Mouse (Mus musculus) embryonic facial prominence, embryonic 13.5 days (tissue): ENCODE measurements around the gene Gm10271. TPM values are rescaled to one million over a fixed set of nuclear protein-coding genes. Genes with fewer than 3 reads are reported as not detected.

Source experiments
- ATAC-seq: fragments of 200-750 bp; cut with Nextera tagmentation; 2 replicates; pipeline ENCODE4 v1.8.0; 2017; ENCODE audit warnings: low read depth; ENCODE audit not compliant: insufficient number of reproducible peaks, insufficient read depth, low FRiP score, low TSS enrichment
- H3K27ac ChIP-seq: fragments of 300-500 bp; sonication (generic); 2 replicates; pipeline ENCODE4 v1.5.1; 2015; ENCODE audit warnings: moderate library complexity, mild to moderate bottlenecking, inconsistent platforms
- H3K27me3 ChIP-seq: fragments of 300-500 bp; sonication (generic); 2 replicates; pipeline ENCODE4 v1.6.1; 2015; ENCODE audit warnings: mild to moderate bottlenecking, inconsistent platforms
- H3K36me3 ChIP-seq: fragments of 300-500 bp; sonication (generic); 2 replicates; pipeline ENCODE4 v1.6.1; 2015; ENCODE audit warnings: mild to moderate bottlenecking, inconsistent platforms
- H3K4me1 ChIP-seq: fragments of 300-500 bp; sonication (generic); 2 replicates; pipeline ENCODE4 v1.6.1; 2015; ENCODE audit warnings: inconsistent platforms
- H3K4me2 ChIP-seq: fragments of 300-500 bp; sonication (generic); 2 replicates; pipeline ENCODE4 v1.6.1; 2015; ENCODE audit warnings: moderate library complexity, mild to moderate bottlenecking, inconsistent platforms
- H3K4me3 ChIP-seq: fragments of 300-500 bp; sonication (generic); 2 replicates; pipeline ENCODE4 v1.5.1; 2015; ENCODE audit warnings: mild to moderate bottlenecking, inconsistent platforms
- H3K9ac ChIP-seq: fragments of 300-500 bp; sonication (generic); 2 replicates; pipeline ENCODE4 v1.6.1; 2015; ENCODE audit warnings: mild to moderate bottlenecking, inconsistent platforms
- H3K9me3 ChIP-seq: fragments of 300-500 bp; sonication (generic); 2 replicates; pipeline ENCODE4 v1.6.1; 2016; ENCODE audit warnings: inconsistent platforms
- WGBS: fragments of 180-500 bp; shearing (Covaris S2); methylation state at CpG from one replicate; pipeline ENCODE4 v1.1.7; 2015; ENCODE audit warnings: mixed read lengths; 5-methylcytosine and 5-hydroxymethylcytosine counted together
- polyA plus RNA-seq: library from polyadenylated mRNA; unstranded; fragments of >200 nt; fragmentation: Nextera tagmentation; extraction: Ambion mirVana; gene quantifications from 2 replicates; pipeline ENCODE4 v1.2.1, GENCODE M21; 2015

Gm10271 gene
- not detected in 2 replicates for polyA plus RNA-seq

DNA sequence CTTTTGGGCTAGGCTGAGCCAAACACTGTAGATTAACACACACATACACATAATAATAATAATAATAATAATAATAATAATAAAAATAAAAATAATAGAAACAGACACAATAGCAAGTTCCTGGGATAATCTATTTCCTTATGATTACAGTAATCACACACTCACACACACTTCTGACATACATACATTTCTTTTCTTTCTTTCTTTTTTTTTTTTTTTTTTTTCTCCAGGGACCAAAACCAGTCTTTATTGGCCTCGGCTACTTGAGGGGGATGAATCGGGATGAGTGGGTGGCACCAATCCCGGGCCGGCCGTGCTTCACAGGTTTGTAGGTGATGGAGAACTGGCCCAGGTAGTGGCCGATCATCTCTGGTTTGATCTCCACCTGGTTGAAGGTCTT, at the start of gene Gm10271:
Gene Gm10271 (minus strand): TSS at position 101 of the 400 bp plus-strand sequence.
- WGBS, result 92% methylated on average over 6 of the region's 6 CpGs
- Histone ChIP-seq H3K9me3 (no peaks in the 10 kb centered on the region), H3K9ac (no peak within 1 kb of the TSS), H3K4me3 (no peak within 1 kb of the TSS), H3K36me3 (no peaks in the 10 kb centered on the region), H3K4me1 (no peaks in the 10 kb centered on the region), H3K27ac (no peak within 1 kb of the TSS), H3K4me2 (no peak within 1 kb of the TSS), H3K27me3 (no peaks in the 10 kb centered on the region)
- ATAC-seq, result no peak

DNA sequence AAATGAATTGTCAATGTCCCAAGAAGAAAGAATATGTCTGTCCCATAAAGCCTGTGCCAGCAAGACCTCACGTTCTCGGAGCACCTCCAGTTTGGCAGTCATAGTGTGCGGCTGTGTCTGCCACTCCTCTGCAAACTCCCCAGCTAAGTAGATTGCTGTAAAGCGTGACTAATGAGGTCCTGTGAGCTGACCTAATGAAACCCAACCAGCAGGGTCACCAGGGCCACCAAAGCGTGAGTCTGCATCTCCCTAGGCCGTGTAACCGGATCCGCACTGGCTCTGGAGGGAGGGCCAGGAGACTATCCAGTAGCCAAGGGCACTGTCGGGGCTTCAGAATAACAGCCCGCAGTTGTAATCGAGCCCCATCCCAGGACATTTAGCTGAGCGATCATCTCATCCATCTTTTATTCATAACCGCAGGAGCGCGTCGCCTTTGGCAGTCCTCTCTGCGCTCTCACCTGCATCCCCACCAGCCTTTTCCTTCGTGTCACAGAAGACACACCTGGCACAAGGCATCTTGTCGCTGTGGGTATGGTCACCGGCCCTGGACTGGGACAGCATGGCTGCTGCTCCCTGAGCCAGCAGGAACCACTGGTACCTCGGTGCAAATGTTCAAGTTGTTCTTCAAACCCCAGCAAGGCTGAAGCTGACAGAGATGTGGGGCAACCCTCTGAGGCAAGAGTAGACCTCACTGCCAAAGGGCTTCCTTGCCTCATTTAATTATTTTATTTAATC, 48.8 kb upstream of the Gm10271 start:
- peaks cover 25% of the 10 kb centered on the region for H3K4me1 ChIP-seq
- no peaks in the 10 kb centered on the region for H3K36me3 ChIP-seq
- H3K27ac ChIP-seq, result no peak overlapping the region
- peaks cover 32% of the 10 kb centered on the region for H3K27me3 ChIP-seq
- H3K4me3 ChIP-seq, result no peak overlapping the region
- 7% methylated on average over 21 of the region's 21 CpGs for whole genome bisulfite sequencing
- no peak for ATAC-seq
- peak overlapping the region; percentile 35 for H3K4me2 ChIP-seq
- no peak overlapping the region for H3K9ac ChIP-seq
- H3K9me3 ChIP-seq, result no peaks in the 10 kb centered on the region

DNA sequence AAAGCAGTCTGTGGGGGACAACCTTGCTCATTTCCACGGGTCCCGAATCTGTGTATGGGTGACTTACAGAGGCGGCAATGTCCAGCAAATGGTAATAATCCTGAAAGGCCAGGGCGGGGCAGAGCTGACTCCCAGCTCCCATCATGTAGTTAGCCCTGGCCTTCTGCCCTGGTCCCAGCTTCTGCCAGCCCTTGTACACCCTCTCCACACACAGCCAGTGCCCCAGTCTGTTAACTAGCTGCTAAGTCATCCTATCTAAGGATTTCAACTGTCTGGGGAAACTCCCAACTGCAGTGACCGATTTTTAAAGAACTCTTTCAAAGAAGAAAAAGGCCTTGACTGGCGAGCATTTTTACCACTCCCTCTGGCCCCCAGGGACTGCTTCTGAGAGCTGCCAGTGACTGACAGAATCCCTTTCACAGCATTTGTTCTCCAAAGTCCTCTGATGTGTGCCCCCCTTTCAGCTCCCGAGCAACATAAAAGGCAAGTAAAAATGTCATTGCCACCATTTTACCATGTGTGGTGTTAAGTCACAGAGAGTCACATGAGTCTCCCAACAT, 46.0 kb upstream of the Gm10271 start:
- H3K9ac ChIP-seq, result no peak overlapping the region
- peaks cover 22% of the 10 kb centered on the region for H3K4me1 ChIP-seq
- H3K27me3 ChIP-seq, result peaks cover 20% of the 10 kb centered on the region
- no peak for ATAC-seq
- H3K4me2 ChIP-seq, result no peak overlapping the region
- H3K27ac ChIP-seq, result no peak overlapping the region
- H3K9me3 ChIP-seq, result no peaks in the 10 kb centered on the region
- WGBS, result 55% methylated on average over 7 of the region's 7 CpGs
- no peak overlapping the region for H3K4me3 ChIP-seq
- no peaks in the 10 kb centered on the region for H3K36me3 ChIP-seq

DNA sequence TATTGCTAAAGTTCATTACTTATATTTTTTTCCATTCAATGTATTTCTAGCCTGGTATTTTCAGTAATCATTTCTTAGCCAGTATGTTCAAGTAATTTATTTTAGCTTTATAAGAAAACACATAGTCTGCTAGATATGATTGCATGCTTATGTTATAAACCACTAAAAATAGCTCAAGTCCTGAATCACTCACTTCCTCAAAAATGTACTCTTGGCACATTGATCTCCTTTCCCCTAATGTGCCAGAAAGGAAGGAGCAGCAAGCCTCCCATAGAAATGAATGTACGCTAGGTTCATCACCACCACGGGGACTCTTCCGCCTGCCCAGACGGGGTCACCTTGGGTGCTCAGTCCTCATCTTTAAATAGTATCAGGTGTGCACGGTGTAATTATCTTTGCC, 42.2 kb upstream of the Gm10271 start:
- no peak overlapping the region for H3K4me2 ChIP-seq
- 87% methylated on average over 5 of the region's 5 CpGs for WGBS

DNA sequence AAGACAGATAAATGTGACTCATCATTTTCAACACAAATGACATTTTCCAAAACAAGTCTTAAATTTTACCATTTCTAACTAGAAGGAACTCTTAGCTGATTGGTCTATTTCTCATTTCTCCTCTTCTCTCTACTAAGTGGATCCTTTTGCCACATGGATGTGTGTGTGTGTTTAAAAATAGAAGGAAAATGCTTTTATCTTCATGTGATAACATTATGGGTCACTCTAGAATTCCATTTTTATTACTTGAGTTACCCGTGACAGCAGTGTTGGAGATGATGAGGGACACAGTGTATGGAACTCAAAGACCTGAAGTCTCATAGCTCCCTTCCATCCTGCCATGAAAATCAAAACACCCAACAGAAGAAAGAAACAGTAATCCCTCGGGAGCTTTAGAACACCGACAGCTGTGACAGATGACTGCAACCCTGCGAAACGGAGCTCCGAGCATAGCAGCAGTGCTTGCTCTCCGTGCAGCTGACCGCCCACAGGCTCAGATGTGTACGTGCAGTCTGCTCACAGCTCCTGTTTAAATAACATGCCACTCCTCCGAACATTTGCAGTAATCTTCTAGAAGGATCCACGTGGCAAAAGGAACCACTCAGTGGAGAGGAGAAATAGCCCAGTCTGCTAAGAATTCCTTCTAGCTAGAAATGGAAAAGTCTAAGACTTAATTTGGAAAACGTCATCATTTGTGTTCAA, 41.4 kb upstream of the Gm10271 start:
- Histone ChIP-seq H3K4me2 (peak overlapping the region; percentile 26; the same call in 1 of the 2 replicates), H3K36me3 (no peaks in the 10 kb centered on the region), H3K9ac (no peak overlapping the region), H3K4me1 (peaks cover 10% of the 10 kb centered on the region; the same call in 1 of the 2 replicates), H3K27me3 (no peaks in the 10 kb centered on the region), H3K4me3 (no peak overlapping the region), H3K9me3 (no peaks in the 10 kb centered on the region), H3K27ac (no peak overlapping the region)
- ATAC-seq, result no peak
- 27% methylated on average over 12 of the region's 12 CpGs for WGBS

More for the DNA sequence above, 42.2 kb upstream of the Gm10271 start:
- Histone ChIP-seq H3K27me3 (no peaks in the 10 kb centered on the region), H3K4me3 (no peak overlapping the region), H3K9ac (no peak overlapping the region), H3K36me3 (no peaks in the 10 kb centered on the region), H3K4me1 (peaks cover 10% of the 10 kb centered on the region; the same call in 1 of the 2 replicates), H3K27ac (no peak overlapping the region), H3K9me3 (no peaks in the 10 kb centered on the region)
- ATAC-seq, result no peak

DNA sequence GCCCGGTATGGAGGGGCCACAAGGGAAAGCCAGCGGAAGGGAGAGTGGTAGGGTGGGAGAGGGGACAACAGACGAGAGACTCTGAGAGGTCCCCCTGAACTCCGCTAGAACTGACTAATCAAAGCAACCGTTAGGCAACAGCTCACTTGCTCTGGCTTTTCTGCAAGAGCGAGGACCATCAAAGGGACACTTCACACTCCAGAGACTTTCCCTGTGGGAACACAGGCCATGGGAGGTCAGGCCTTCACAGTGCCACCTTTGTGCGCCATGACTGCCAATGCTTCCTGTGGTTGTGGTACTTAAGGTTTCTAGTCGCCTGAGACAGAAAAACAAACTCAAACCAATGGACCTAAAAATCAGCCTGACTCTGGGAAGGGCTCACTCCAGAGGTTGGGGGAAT, 38.6 kb upstream of the Gm10271 start:
- H3K4me1 ChIP-seq, result peaks cover 7% of the 10 kb centered on the region
- no peak overlapping the region for H3K9ac ChIP-seq
- WGBS, result 50% methylated on average over 8 of the region's 8 CpGs
- H3K27me3 ChIP-seq, result no peaks in the 10 kb centered on the region
- H3K4me3 ChIP-seq, result no peak overlapping the region
- ATAC-seq, result no peak
- no peak overlapping the region for H3K27ac ChIP-seq
- no peak overlapping the region for H3K4me2 ChIP-seq
- no peaks in the 10 kb centered on the region for H3K9me3 ChIP-seq
- H3K36me3 ChIP-seq, result no peaks in the 10 kb centered on the region

DNA sequence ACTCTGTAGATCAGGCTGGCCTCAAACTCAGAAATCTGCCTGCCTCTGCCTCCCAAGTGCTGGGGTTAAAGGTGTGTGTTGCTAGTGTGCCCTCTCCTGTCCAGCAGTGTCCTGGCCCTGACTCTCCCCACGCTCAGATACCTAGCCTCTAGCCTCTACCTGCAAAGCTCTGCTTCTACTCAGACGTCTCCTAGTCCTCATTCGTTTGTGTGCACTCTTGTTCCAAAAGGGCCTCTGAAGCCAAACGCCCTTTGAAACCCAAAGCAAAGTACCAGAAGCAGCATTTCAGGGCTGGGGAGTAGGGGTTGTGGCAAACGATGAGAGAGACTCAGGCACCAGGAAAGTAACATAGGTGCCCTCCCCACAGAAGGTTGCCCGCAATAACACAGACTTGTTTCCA, 37.3 kb upstream of the Gm10271 start:
- H3K4me1 ChIP-seq, result peaks cover 20% of the 10 kb centered on the region
- no peak overlapping the region for H3K4me3 ChIP-seq
- WGBS, result 86% methylated on average over 6 of the region's 6 CpGs
- no peaks in the 10 kb centered on the region; the same call in 1 of the 2 replicates for H3K27me3 ChIP-seq
- H3K27ac ChIP-seq, result no peak overlapping the region
- H3K4me2 ChIP-seq, result no peak overlapping the region
- ATAC-seq, result no peak
- H3K9ac ChIP-seq, result no peak overlapping the region
- H3K36me3 ChIP-seq, result no peaks in the 10 kb centered on the region
- H3K9me3 ChIP-seq, result no peaks in the 10 kb centered on the region

DNA sequence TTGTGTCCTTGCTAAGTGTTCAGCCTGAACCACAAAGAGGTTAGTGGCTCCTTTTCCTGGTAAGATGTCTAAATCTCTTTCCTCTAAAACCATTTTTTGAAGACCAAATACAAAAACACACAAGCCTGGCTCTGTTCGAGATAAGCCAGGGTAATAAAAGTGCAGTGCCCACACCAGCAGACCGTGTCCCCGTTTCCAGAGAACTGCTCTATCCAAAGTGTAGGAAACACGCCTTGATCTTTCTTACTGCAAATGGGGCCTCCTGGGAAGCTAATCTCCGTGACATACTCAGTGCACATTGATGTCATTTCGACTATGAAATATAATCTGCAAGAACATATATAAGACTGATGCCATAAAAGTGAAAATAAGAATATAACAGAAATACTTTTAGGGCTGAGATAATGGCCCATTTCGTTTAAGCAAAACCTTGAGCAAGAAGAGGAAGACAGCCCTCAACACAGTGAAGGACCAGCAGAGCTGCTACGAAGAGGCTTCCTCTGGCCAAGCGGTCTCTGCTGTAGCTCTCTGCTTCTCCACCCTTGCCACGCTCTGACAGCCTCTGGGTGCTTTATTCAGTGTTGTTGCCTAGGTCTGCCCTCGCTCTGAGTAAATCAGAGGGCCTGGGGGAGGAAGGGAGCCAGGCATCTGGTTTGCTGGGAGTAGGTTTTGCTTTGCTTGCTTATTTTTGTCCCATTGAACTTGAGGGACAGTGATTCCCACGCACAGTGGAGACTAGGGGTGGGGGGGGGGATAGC, 33.5 kb upstream of the Gm10271 start:
- no peaks in the 10 kb centered on the region for H3K9me3 ChIP-seq
- no peak overlapping the region for H3K4me2 ChIP-seq
- no peak overlapping the region for H3K9ac ChIP-seq
- H3K36me3 ChIP-seq, result no peaks in the 10 kb centered on the region
- H3K4me3 ChIP-seq, result no peak overlapping the region
- H3K27ac ChIP-seq, result no peak overlapping the region
- H3K4me1 ChIP-seq, result peaks cover 24% of the 10 kb centered on the region
- WGBS, result 59% methylated on average over 12 of the region's 12 CpGs
- no peaks in the 10 kb centered on the region; the same call in 1 of the 2 replicates for H3K27me3 ChIP-seq
- no peak for ATAC-seq

DNA sequence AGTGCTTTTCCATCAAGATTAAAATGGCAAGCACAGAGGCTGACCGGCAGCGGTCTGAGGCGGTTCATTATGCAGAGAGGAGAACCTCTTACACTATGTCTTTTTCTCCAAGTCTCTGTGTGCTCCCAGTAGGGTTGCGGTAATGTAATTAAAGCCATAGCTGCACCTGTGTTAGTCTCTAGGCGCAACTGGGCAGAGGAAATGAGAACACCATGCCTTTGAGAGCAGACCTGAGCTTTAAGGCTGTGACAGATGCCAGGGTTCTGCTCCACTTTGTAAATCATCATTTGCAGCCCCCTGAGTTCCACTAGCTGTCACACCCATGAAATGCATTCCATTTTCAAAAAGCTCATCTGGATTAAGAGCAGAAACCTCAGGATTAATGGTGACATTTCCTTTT, 32.3 kb upstream of the Gm10271 start:
- ATAC-seq, result no peak
- Histone ChIP-seq H3K9ac (no peak overlapping the region), H3K4me2 (no peak overlapping the region), H3K27ac (no peak overlapping the region), H3K27me3 (no peaks in the 10 kb centered on the region; the same call in 1 of the 2 replicates), H3K4me1 (peaks cover 24% of the 10 kb centered on the region), H3K4me3 (no peak overlapping the region), H3K9me3 (no peaks in the 10 kb centered on the region), H3K36me3 (no peaks in the 10 kb centered on the region)
- WGBS, result 71% methylated on average over 5 of the region's 5 CpGs

DNA sequence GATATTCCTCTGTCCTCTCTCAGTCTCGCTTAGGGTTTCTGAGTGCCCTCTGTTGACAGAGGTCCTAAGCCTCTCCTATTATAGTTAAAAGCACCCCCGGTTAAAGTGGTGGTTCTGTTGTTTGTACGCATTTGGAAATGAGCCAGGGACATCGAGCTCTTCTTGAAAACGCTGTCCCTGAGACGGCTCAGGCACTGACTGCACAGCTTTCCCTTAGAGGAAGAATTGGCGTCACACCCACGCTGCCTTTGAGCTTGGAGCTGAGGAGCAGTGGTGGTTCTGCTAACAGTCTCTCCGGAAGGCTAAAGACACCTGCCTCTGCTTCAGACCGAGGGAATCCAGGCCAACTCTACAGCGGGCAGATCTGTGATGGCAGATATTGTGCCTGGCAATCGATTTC, 28.6 kb upstream of the Gm10271 start:
- no peak overlapping the region for H3K27ac ChIP-seq
- 63% methylated on average over 12 of the region's 12 CpGs for WGBS
- no peak for ATAC-seq

DNA sequence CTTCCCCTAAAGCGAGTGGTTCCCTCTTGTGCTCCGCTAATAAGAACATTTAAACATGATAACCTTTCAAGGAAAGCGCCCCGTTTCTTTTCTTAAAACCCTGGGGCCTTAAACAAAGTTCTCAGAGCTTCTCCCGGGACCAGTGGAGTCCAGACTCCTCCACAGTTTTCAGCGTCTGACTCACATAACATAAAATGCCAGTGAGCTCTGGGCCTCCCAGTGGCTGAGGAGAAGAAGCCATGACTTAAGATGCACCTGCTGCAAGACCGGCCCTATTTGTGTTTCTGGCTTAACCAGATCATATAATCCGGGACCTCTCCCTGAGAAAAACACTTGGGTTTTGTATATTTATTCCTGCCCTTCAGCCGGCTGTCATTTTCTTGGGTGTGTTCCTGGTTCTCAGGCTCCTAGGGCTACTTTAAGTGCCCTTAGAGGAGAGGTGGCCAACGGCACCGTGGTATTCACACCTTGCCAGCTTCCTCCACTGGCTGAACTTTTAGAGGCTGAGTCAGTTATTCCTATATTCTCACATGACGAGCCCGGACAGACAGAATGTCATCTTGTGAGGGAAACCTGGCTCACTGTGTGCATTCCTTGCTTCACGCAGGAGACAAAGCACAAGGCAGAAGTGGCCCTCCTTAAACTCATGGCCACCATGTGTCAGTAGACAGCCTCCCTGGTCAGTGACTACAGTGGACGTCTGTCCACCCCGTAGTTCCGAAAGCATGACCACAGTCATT, 26.5 kb upstream of the Gm10271 start:
- no peak overlapping the region for H3K4me3 ChIP-seq
- no peaks in the 10 kb centered on the region for H3K36me3 ChIP-seq
- ATAC-seq, result no peak
- no peak overlapping the region for H3K27ac ChIP-seq
- 74% methylated on average over 17 of the region's 17 CpGs for WGBS
- no peak overlapping the region for H3K4me2 ChIP-seq
- 0 out of 2 replicates have a peak, but pooled peaks cover 4% of the 10 kb centered on the region for H3K4me1 ChIP-seq
- no peaks in the 10 kb centered on the region for H3K9me3 ChIP-seq
- H3K9ac ChIP-seq, result no peak overlapping the region
- H3K27me3 ChIP-seq, result no peaks in the 10 kb centered on the region

More for the DNA sequence above, 28.6 kb upstream of the Gm10271 start:
- no peak overlapping the region for H3K9ac ChIP-seq
- no peaks in the 10 kb centered on the region; the same call in 1 of the 2 replicates for H3K27me3 ChIP-seq
- peaks cover 23% of the 10 kb centered on the region for H3K4me1 ChIP-seq
- no peak overlapping the region for H3K4me2 ChIP-seq
- H3K9me3 ChIP-seq, result no peaks in the 10 kb centered on the region
- no peak overlapping the region for H3K4me3 ChIP-seq
- H3K36me3 ChIP-seq, result no peaks in the 10 kb centered on the region
